Mouse (Mus musculus): ENCODE measurements at regions not wholly inside any gene's neighbourhood (a gene's known extent, or its start where the extent isn't known, plus 50 kb on each side); places are given as distances from the start of the nearest gene placed in this dataset.

- TF ChIP-seq CTCF (IDR thresholded peaks at IDR 0.05 in 2 of 3, conservative IDR thresholded peaks at IDR 0.05 in 1 of 3; ENCODE audit: control insufficient read depth in 1 of 3, insufficient read depth in 1 of 3, low read depth in 2 of 3, low read length in 3 of 3, poor library complexity in 1 of 3, severe bottlenecking in 1 of 3) (no peak), SMC3 (IDR thresholded peaks at IDR 0.05; ENCODE audit: low read depth, low read length) (no peak), EP300 (IDR thresholded peaks at IDR 0.05; ENCODE audit: low read depth in 1 of 2, low read length in 2 of 2) (no peak)
These were observed 55.9 kb upstream of the Shisa3 start for GRCm38 (mm10) chr5:67551668-67552390.

Measured in MEL (cell line).